Mouse (Mus musculus) C2C12 (cell line): ENCODE data around the gene Clec14a.

Experiments used
- CEBPB ChIP-seq: IDR thresholded peaks from one replicate; pipeline ENCODE4 v1.6.1; 2011; ENCODE audit warnings: low read depth, mild to moderate bottlenecking, control low read depth, moderate library complexity
- CTCF ChIP-seq: IDR thresholded peaks from one replicate; pipeline ENCODE4 v1.5.1; 2011; ENCODE audit not compliant: control insufficient read depth, insufficient read depth, insufficient read length
- FOSL1 ChIP-seq: IDR thresholded peaks from one replicate; pipeline ENCODE4 v1.8.0; 2011; ENCODE audit warnings: mild to moderate bottlenecking, low read length; ENCODE audit not compliant: poor library complexity, insufficient read depth, severe bottlenecking
- MAX ChIP-seq: IDR thresholded peaks from one replicate; pipeline ENCODE4 v1.6.1; 2011; ENCODE audit warnings: mild to moderate bottlenecking, control low read depth
- MYOD1 ChIP-seq: IDR thresholded peaks from one replicate; pipeline ENCODE4 v1.6.1; 2011; ENCODE audit warnings: low read depth; ENCODE audit not compliant: control insufficient read depth, insufficient read length
- MYOG ChIP-seq: IDR thresholded peaks from one replicate; pipeline ENCODE4 v1.6.1; 2011; ENCODE audit not compliant: control insufficient read depth, insufficient read length; ENCODE audit errors: extremely low read depth
- USF1 ChIP-seq: IDR thresholded peaks from one replicate; pipeline ENCODE4 v1.6.1; 2011; ENCODE audit warnings: low read depth, mild to moderate bottlenecking, control low read depth, moderate library complexity

GRCm38 (mm10) chr12:58251901-58252300 is 17.2 kb downstream of the Clec14a start:
- TF ChIP-seq CTCF (no peak), MYOG (no peak), MAX (no peak), CEBPB (no peak), USF1 (no peak), MYOD1 (no peak), FOSL1 (no peak)
